Mouse (Mus musculus): ENCODE measurements around the gene Gm5737. TPM values are rescaled to one million over a fixed set of nuclear protein-coding genes. Genes with fewer than 3 reads are reported as not detected.
A peak's percentile ranks its signal among the peaks of the same experiment; 100 is the strongest.

Gene Gm5737
- total and polyA plus RNA-seq, 3 experiments = not detected

DNA sequence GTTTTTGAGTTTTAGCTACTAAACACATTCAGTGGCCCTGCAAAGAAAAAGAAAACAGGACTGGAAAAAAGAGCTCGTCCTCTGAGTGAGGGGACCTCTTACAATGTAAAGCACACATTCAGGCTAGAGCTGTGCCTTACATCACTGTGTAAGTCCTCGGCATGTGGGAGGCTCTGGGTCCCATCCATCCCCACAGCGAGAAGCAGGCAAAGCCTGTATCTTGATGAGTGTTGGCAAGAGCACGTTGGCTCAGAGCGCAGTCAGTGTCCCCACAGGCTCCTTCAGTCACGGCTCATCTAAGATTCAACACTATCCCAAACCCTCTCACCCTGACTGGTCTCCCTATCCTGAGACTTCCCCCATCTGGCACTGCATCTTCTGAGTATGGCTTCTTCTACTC, 66.1 kb downstream of the Gm5737 start:
- H3K9ac ChIP-seq (ENCODE audit: control insufficient read depth, low read depth, low read length, poor library complexity, severe bottlenecking) = no peak overlapping the region
- peaks cover 0 to 52% of the 10 kb centered on the region in 2 experiments for H3K36me3 ChIP-seq (ENCODE audit: control insufficient read depth in 1 of 2, insufficient read depth in 2 of 2, low read length in 2 of 2)
- H3K79me2 ChIP-seq (ENCODE audit: control insufficient read depth, insufficient read depth, low read length, poor library complexity) = no peaks in the 10 kb centered on the region
- no peaks in the 10 kb centered on the region for H3K9me3 ChIP-seq (replicated peaks; ENCODE audit: insufficient read depth, low read length)
- H3K27me3 ChIP-seq (ENCODE audit: control insufficient read depth in 1 of 2, insufficient read depth in 2 of 2, low read length in 2 of 2) = no peaks in the 10 kb centered on the region
- H3K27ac ChIP-seq (ENCODE audit: control insufficient read depth, low read depth, low read length) = no peak overlapping the region
- no peak overlapping the region for H3K4me3 ChIP-seq (ENCODE audit: control insufficient read depth in 1 of 2, insufficient read depth in 1 of 2, low read depth in 2 of 2, low read length in 2 of 2)
- no peak for TF ChIP-seq TAL1 (IDR thresholded peaks at IDR 0.05; ENCODE audit: low read length)
- peaks cover 19 to 47% of the 10 kb centered on the region in 2 experiments for H3K4me1 ChIP-seq (ENCODE audit: control insufficient read depth in 1 of 2, insufficient read depth in 2 of 2, low read length in 2 of 2)
- DNase-seq (ENCODE audit: low read depth, low spot score) = no peak

DNA sequence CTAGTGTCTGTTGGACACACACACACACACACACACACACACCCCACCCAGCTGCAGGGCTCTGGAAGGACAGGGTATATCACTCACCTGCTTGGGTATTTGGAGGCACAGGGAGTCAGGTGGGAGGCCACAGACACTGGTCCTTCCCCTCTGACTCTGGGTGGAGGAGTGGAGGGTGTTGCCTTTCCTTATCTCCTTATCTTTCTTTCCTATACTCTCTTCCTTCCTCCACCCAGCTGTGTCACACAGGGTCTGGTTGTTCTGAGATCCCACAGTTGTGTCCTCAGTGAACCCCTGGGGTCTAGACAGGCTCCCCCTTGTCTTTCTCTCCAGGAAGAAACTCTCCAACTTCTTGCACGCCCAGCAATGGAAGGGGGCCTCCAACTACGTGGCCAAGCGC, 67.8 kb downstream of the Gm5737 start:
- Histone ChIP-seq H3K27ac (ENCODE audit: control insufficient read depth, low read depth, low read length) (peak overlapping the region; percentile 26), H3K9me3 (replicated peaks; ENCODE audit: insufficient read depth, low read length) (no peaks in the 10 kb centered on the region), H3K4me1 (ENCODE audit: control insufficient read depth in 1 of 2, insufficient read depth in 2 of 2, low read length in 2 of 2) (peaks cover 12 to 47% of the 10 kb centered on the region in 2 experiments), H3K4me3 (ENCODE audit: control insufficient read depth in 1 of 2, insufficient read depth in 1 of 2, low read depth in 2 of 2, low read length in 2 of 2) (no peak overlapping the region), H3K36me3 (ENCODE audit: control insufficient read depth in 1 of 2, insufficient read depth in 2 of 2, low read length in 2 of 2) (peaks cover 2 to 51% of the 10 kb centered on the region in 2 experiments), H3K27me3 (ENCODE audit: control insufficient read depth in 1 of 2, insufficient read depth in 2 of 2, low read length in 2 of 2) (no peaks in the 10 kb centered on the region), H3K9ac (ENCODE audit: control insufficient read depth, low read depth, low read length, poor library complexity, severe bottlenecking) (no peak overlapping the region), H3K79me2 (ENCODE audit: control insufficient read depth, insufficient read depth, low read length, poor library complexity) (no peaks in the 10 kb centered on the region)
- DNase-seq (ENCODE audit: low read depth, low spot score) = no peak
- peak; percentile 80 for TF ChIP-seq GATA1 (IDR thresholded peaks at IDR 0.05; ENCODE audit: low read depth, low read length)
- TF ChIP-seq GABPA (IDR thresholded peaks at IDR 0.05; ENCODE audit: low read depth, low read length) = no peak
- no peak for TF ChIP-seq HCFC1 (IDR thresholded peaks at IDR 0.05; ENCODE audit: low read depth, low read length)
- TF ChIP-seq MAZ (IDR thresholded peaks at IDR 0.05; ENCODE audit: low read depth, low read length) = no peak
- TF ChIP-seq ETS1 (IDR thresholded peaks at IDR 0.05; ENCODE audit: low read depth, low read length) = peak; percentile 79
- TF ChIP-seq RAD21 (IDR thresholded peaks at IDR 0.05; ENCODE audit: low read depth, low read length) = no peak
- no peak for TF ChIP-seq ZC3H11A (IDR thresholded peaks at IDR 0.05; ENCODE audit: low read depth, low read length)
- no peak for TF ChIP-seq RCOR1 (IDR thresholded peaks at IDR 0.05; ENCODE audit: low read depth, low read length)
- no peak for TF ChIP-seq TAL1 (IDR thresholded peaks at IDR 0.05; ENCODE audit: low read length)
- TF ChIP-seq ZNF384 (IDR thresholded peaks at IDR 0.05; ENCODE audit: low read depth, low read length) = no peak
- TF ChIP-seq KAT2A (conservative IDR thresholded peaks at IDR 0.05; ENCODE audit: low read depth, low read length) = no peak
- no peak for TF ChIP-seq UBTF (IDR thresholded peaks at IDR 0.05; ENCODE audit: borderline replicate concordance, insufficient read depth, low read depth, low read length)
- no peak for TF ChIP-seq MYC (IDR thresholded peaks at IDR 0.05; ENCODE audit: low read depth, low read length)
- no peak for TF ChIP-seq POLR2AphosphoS2 (IDR thresholded peaks at IDR 0.05; ENCODE audit: low read length)
- TF ChIP-seq POLR2AphosphoS5 (IDR thresholded peaks at IDR 0.05; ENCODE audit: borderline replicate concordance, low read depth, low read length) = no peak
- TF ChIP-seq BHLHE40 (IDR thresholded peaks at IDR 0.05; ENCODE audit: borderline replicate concordance, low read depth, low read length) = no peak
- TF ChIP-seq E2F4 (IDR thresholded peaks at IDR 0.05; ENCODE audit: borderline replicate concordance, low read depth, low read length) = no peak
- no peak for TF ChIP-seq ZMIZ1 (IDR thresholded peaks at IDR 0.05; ENCODE audit: low read depth, low read length)
- peak; percentile 62; the same call in 1 of the 2 replicates for TF ChIP-seq TCF12 (IDR thresholded peaks at IDR 0.05; ENCODE audit: low read depth, low read length)
- no peak for TF ChIP-seq CTCF (IDR thresholded peaks at IDR 0.05 in 2 of 3, conservative IDR thresholded peaks at IDR 0.05 in 1 of 3; ENCODE audit: control insufficient read depth in 1 of 3, insufficient read depth in 1 of 3, low read depth in 2 of 3, low read length in 3 of 3, poor library complexity in 1 of 3, severe bottlenecking in 1 of 3)
- TF ChIP-seq USF2 (IDR thresholded peaks at IDR 0.05; ENCODE audit: borderline replicate concordance in 1 of 2, insufficient read depth in 1 of 2, low read depth in 1 of 2, low read length in 2 of 2) = no peak
- no peak for TF ChIP-seq MYB (IDR thresholded peaks at IDR 0.05; ENCODE audit: low read depth, low read length)
- TF ChIP-seq MAX (IDR thresholded peaks at IDR 0.05; ENCODE audit: low read length) = no peak
- no peak for TF ChIP-seq CHD1 (IDR thresholded peaks at IDR 0.05; ENCODE audit: low read depth, low read length)
- no peak for TF ChIP-seq MXI1 (IDR thresholded peaks at IDR 0.05; ENCODE audit: low read depth, low read length)
- no peak for TF ChIP-seq CHD2 (IDR thresholded peaks at IDR 0.05; ENCODE audit: low read length)
- no peak for TF ChIP-seq NELFE (IDR thresholded peaks at IDR 0.05; ENCODE audit: low read depth, low read length)
- peak; percentile 65 to 70 for TF ChIP-seq EP300 (IDR thresholded peaks at IDR 0.05; ENCODE audit: low read depth in 1 of 2, low read length in 2 of 2)
- no peak for TF ChIP-seq SMC3 (IDR thresholded peaks at IDR 0.05; ENCODE audit: low read depth, low read length)
- no peak for TF ChIP-seq JUND (IDR thresholded peaks at IDR 0.05; ENCODE audit: low read depth, low read length)
- TF ChIP-seq TBP (IDR thresholded peaks at IDR 0.05; ENCODE audit: low read depth, low read length) = no peak
- 0 out of 2 replicates have a peak, but pooled peaks have one; percentile 22 for TF ChIP-seq SIN3A (IDR thresholded peaks at IDR 0.05; ENCODE audit: low read length)

Measured in MEL (cell line).